Mouse (Mus musculus) left cerebral cortex, adult 18-20 months (tissue): Measurements from ENCODE around the gene Napepld. TPM values are rescaled to one million over a fixed set of nuclear protein-coding genes. Genes with fewer than 3 reads are reported as not detected.
"Not testable (repeated sequence)": the region's sequence is repeated elsewhere in the genome, so short reads cannot be mapped to it uniquely, and the experiment has no call there.

Source experiments
- DNase-seq, 2 experiments: peaks; one replicate each; pipeline ENCODE4 v3.0.0; 2021 to 2022; ENCODE audit warnings: low spot score in 2 of 2, mixed read lengths in 1 of 2
- total RNA-seq, 2 experiments: library from RNA; stranded (reverse); gene quantifications; 2 replicates each; pipeline ENCODE4 v1.2.3; 2021

Napepld gene
- total RNA-seq, 2 experiments from 2014 or later: 16.0 to 16.4 TPM

- DNase-seq: not testable (repeated sequence)
Observed at GRCm38 (mm10) chr5:21708011-21708410, 6.8 kb upstream of the Napepld start.

DNA sequence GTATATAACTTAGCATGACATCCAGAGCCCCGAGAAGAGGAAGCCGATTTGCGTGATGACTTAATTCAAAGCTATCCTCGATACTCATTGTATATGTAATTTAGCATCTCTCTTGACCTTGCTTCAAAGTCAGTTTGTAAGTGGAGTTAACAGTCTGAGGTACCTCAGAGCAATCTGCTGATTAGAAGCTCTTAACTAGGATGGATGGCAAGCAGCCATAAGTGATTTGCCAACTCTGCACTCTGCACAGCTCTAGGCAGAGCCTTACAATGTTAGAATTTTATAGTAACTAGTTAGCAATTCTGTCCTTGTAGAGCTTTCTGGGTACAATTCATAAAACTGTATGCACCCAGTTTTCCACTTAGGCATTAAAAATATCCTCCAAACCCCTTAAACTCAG, 5.3 kb upstream of the Napepld start:
- no peak for DNase-seq

DNA sequence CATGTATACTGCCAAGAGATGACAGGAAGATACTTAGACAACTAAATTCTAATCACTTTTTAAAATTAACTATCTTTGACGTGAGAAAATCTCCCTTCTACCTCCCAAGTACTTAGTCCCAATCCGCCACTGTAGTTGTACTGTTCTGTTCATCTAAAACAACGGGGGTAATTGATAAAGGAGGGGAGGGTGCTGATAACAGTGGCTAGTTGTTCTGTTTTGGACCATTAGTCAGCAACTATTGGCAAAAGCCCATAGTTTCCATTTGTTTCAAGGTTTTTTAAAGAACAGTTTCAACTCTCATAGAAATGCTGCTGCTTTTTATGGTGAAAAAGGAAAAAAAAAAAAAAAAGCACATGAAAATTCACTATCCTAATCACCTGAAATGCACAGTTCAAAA, 2.5 kb upstream of the Napepld start:
- DNase-seq: no peak

GRCm38 (mm10) chr5:21702873-21703475, 1.8 kb upstream of the Napepld start:
- DNase-seq: no peak

DNA sequence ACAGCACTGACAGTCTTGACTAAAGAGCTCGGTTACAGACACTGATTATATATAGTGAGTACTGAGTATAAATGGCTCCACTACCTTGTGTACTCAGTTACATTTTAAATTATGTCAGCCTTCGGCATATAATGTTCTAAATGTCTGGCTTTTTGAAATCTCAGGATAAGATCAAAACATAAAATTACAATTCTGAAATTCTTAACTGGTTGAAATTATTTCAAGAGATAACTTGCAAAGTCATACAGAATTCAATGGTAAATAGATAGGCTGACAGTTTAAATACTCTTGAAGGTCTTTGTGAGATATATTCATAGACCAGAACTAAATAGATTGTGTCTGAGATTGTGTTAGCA, 791 bp upstream of the Napepld start:
- DNase-seq: no peak

- no peak for DNase-seq
Observed at GRCm38 (mm10) chr5:21700934-21701333, 262 bp downstream of the Napepld start.

DNA sequence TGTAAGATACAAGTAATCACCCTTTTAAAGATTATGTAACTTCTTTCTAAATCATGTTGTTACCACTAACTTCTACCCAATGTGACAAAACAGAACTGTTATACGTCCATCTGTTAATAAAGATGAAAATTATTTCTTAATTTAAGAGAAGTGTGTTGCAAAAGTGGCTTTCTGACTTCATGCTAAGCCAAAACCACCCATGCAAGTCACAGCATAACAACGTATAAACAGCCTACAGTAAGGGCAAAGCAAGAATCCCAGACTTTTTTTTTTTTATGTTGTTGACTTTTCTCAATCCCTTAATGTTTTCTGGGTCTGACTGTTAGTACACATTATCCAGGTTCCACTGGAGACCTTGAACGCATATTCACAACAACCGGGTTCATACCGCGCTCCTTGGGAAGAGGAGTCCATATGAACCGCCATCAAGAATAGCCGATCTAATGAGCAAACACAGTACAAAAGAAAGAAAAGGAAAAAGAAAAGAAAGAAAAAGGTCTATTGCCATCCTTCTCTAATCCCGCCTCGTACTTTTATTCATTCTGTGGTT, 849 bp downstream of the Napepld start:
- DNase-seq: no peak

DNA sequence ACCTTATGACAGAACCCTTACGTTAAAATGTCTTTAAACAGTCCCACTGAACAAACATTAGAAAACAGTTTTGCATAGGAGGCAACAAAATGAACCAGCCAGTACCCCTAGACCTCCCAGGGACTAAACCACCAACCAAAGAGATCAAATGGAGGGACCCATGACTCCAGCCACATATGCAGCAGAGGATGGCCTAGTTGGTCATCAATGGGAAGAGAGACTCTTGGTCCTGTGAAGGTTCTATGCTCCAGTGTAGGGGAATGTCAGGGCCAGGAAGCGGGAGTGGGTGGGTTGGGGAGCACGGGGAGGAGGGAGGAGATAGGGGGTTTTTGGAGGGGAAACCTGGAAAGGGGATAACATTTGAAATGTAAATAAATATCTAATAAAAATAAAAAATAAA, 1.6 kb downstream of the Napepld start:
- not testable (repeated sequence) for DNase-seq

- DNase-seq: no peak
Observed at GRCm38 (mm10) chr5:21694854-21695490, 6.2 kb downstream of the Napepld start.

DNA sequence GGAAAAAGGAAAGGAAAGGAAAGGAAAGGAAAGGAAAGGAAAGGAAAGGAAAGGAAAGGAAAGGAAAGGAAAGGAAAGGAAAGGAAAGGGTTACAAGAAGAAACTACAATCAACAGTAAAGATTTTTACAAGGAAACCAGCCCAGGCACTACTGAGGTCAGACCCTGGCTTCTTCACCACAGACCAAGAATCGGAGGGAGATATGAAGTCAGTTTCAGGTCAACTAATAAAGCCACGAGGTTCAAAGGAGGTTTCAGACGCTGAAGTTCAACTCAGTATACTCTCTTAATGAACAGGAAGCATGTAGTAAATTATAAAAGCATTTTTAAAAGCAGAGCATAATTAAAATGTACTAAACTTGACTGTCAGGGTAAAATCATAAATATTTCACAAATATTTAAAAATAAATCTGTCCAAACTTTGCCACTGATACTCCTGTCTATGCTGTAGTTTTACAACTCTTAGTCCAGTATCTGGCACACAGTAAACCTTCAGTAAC, 7.8 kb downstream of the Napepld start:
- no peak for DNase-seq

DNA sequence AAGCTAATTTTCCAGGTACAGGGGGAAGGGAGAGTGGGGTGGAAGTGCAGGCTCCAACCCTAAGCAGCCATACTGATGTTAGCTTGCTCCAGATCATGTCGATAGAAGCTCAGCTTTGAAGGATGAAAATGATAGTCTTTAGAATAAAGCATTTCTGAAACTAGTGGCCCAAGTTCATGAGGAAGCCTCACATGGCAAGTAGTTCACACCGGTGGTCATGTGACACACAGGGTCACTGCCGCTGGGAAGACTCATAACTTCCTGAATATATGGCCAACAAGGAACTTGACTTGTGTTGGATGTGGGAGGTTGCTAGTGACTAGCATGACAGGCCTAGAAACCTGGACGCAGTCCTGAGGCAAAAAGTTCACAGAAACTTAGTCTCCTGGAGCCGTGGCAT, 9.0 kb downstream of the Napepld start:
- DNase-seq: no peak

DNA sequence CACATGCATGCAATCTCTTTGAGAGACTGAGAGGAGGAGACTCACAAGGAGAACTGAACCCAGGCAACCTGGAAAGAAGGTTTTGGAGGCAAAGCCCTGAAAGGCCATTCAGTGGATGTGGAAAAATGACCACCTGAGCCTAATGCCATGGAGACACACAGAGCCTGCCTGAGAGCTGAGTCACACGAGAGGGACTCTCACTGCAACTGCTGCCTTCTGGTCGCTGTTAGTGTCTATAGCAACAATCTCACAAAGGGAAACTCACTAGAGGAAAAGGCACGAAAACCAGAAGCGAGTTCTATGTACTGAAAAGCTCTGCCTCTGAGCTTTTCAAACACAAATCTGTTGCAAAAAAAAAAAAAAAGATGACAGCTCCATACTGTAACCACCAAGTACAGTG, 14.2 kb downstream of the Napepld start:
- no peak for DNase-seq

- DNase-seq: no peak
Observed at GRCm38 (mm10) chr5:21685001-21685400, 16.2 kb downstream of the Napepld start.

GRCm38 (mm10) chr5:21683811-21684210, 17.4 kb downstream of the Napepld start:
- DNase-seq: no peak

DNA sequence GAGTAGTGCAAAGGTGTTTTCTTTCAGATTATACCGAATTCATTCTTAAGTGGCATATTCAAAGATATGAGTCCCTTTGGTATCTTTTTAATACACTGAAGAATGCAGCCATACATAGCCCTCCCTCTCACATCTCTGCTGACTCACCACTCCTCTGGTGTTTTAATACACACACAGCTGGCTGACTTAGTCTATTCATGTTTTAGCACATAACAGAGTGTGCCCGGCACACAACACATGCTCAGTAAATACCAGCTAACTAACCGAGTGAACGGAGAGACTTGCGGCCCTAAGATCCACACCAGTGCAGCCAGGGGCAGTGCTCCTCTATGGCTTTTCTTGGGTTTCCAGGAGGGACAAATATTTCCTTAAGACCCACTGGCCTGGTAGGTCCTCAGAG, 20.3 kb downstream of the Napepld start:
- no peak for DNase-seq

DNA sequence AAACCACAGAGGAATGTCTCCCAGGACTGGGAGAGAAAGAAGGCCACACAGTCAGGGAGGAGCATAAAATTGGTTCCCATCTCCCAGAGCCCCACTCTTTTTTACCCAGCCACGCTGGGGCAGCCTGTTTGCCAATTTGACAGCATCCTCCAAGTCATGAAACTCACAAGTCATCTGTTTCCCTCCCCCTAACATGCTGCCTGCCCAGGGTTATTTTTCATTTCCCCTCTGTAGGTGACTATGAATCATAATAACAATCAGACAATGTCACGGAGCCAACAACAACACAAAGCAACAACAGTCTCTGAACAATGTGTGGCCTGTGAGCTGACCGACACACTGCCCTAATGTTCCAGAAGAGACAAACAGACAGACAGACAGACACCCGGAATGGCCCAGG, 21.2 kb downstream of the Napepld start:
- no peak for DNase-seq

GRCm38 (mm10) chr5:21678363-21678762, 22.8 kb downstream of the Napepld start:
- peak in 1 of 2 experiments; percentile 0 for DNase-seq

- DNase-seq: no peak
Observed at GRCm38 (mm10) chr5:21677939-21678338, 23.3 kb downstream of the Napepld start.

DNA sequence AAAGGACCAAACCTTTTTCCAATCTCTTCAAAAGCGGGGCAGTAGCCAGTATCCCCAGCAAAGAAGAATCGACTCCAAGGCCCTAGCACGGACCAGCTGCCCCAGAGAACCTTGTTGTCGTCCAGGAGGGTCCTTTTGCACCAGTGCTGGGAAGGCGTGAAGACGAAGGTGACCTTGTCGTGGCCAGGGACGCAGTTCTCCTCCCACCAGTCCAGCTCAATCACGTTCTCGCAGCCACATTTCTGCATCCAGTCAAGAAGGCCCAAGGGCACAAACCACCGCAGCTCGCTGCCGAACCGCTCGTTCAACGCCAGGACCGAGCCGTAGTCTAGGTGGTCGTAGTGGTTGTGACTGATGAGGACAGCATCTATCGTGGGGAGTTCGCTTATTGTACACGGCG, 25.7 kb downstream of the Napepld start:
- DNase-seq: no peak

DNA sequence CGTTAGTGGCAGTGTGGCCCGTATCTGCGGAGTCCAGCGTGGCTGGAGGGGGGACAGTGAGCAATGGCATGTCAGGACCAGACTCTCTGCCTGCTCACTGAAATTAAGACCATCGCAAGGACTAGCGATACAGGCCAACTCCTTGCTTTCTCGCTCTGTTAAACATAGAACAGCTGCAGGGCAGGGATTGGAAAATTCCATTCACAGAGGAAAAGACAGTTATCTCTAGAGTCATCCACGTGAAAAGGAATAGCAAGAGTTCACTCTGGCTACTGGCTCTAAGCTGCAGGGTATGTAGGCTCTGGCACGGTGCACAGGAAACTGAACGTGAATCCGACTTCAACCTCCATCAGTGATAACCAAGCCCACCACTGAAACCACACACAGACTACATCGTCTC, 26.2 kb downstream of the Napepld start:
- DNase-seq: no peak

DNA sequence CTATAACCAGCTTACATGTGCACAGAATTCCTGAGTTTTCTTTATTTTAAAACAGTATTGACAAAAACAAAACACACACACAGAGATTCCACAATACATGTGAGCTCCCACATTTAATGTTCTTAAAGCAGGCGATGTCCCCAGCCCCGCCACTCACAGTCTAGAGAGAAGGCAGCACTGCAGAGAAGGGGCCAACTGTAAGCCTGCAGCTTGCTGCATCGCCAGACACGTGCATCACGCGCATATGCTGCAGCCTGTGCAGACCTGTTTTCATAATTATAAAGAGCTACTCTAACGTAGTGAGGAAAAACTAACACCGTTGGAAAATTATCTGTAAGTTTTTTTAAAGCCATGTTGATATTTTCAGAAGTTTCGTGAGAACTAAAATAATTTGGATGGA, 27.5 kb downstream of the Napepld start:
- no peak for DNase-seq

GRCm38 (mm10) chr5:21672812-21673635, 28.2 kb downstream of the Napepld start:
- no peak for DNase-seq
